Mouse (Mus musculus): Measurements from ENCODE around the gene Stx8. TPM values are rescaled to one million over a fixed set of nuclear protein-coding genes. Genes with fewer than 3 reads are reported as not detected.

The Stx8 gene
- polyA plus RNA-seq, 1 experiment from 2014 or later: 64.1 TPM

DNA sequence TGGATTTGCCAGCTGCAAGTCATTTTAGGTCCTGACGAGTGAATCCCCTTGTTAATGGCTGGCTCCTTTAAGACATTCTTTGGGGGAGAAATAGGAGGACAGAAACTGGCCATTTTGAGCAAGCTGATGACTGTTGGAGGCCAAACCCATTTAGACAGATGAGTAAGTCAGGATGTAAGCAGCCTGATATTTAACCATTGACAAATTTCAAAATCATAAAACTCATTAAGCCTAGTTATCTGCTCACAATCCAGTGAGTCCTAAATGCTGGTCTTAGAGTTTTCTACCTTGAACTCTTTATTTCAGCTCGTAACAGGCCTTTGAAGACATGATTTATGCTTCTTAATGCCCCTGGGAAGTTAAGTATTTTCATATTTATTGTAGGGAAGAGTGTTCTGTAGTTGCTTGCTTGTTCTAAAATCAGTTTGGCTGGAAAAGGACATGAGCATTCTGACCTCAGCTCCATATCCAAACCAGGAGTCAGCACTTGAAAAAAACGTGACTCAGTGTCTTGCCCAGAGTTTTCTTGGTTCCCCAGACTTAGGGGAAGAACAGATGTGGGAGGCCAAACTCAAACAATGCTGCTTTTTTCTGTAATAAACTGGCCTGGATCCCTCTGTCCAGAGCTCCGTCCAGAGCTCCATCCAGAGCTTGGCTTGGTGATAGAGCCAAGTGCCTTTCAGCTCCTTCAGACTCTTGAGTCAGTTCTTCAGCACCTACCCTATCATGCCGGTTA, 92.6 kb downstream of the Stx8 start:
- whole genome bisulfite sequencing: 81% methylated on average over 5 of the region's 5 CpGs
- Histone ChIP-seq H3K9ac (ENCODE audit: low read depth, low read length) (no peak overlapping the region), H3K36me3 (ENCODE audit: control insufficient read depth, insufficient read depth, low read length) (no peaks in the 10 kb centered on the region), H3K4me3 (ENCODE audit: low read depth, low read length) (no peak overlapping the region), H3K27ac (ENCODE audit: low read length) (no peak overlapping the region), H3K27me3 (ENCODE audit: control insufficient read depth, insufficient read depth, low read depth, low read length) (no peaks in the 10 kb centered on the region), H3K9me3 (replicated peaks; ENCODE audit: control insufficient read depth, low read length, poor library complexity, severe bottlenecking) (no peaks in the 10 kb centered on the region), H3K4me2 (ENCODE audit: low read length) (no peak overlapping the region), H3K4me1 (ENCODE audit: control insufficient read depth, insufficient read depth, low read length) (no peaks in the 10 kb centered on the region)
- ATAC-seq: no peak

- no peaks in the 10 kb centered on the region for H3K36me3 ChIP-seq (ENCODE audit: control insufficient read depth, insufficient read depth, low read length)
- ATAC-seq: no peak
- H3K27ac ChIP-seq (ENCODE audit: low read length): no peak overlapping the region
- H3K4me1 ChIP-seq (ENCODE audit: control insufficient read depth, insufficient read depth, low read length): no peaks in the 10 kb centered on the region
- no peak overlapping the region for H3K4me2 ChIP-seq (ENCODE audit: low read length)
- 70% methylated on average over 4 of the region's 4 CpGs for WGBS
- H3K9me3 ChIP-seq (replicated peaks; ENCODE audit: control insufficient read depth, low read length, poor library complexity, severe bottlenecking): no peaks in the 10 kb centered on the region
- H3K9ac ChIP-seq (ENCODE audit: low read depth, low read length): no peak overlapping the region
- no peaks in the 10 kb centered on the region for H3K27me3 ChIP-seq (ENCODE audit: control insufficient read depth, insufficient read depth, low read depth, low read length)
- H3K4me3 ChIP-seq (ENCODE audit: low read depth, low read length): no peak overlapping the region
These were observed 94.7 kb downstream of the Stx8 start for GRCm38 (mm10) chr11:68060651-68061050.

DNA sequence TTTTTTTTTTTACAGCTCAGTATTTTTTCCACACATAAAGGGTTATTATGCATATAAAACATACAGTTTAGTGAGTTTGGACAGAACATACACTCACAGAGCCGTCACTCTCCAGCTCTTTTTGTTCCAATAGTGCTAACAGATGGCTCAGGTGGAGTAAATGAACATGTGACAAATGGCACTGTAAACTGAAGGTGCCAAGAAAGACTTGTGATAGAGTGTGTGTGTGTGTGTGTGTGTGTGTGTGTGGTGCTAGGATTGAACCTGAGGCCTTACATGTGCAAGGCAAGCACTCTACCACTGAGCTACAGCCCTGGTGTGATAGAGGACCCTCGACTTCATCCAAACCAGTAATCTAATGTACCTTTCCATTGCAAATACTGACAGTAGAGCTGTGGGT, 96.1 kb downstream of the Stx8 start:
- Histone ChIP-seq H3K9me3 (replicated peaks; ENCODE audit: control insufficient read depth, low read length, poor library complexity, severe bottlenecking) (no peaks in the 10 kb centered on the region), H3K9ac (ENCODE audit: low read depth, low read length) (no peak overlapping the region), H3K4me3 (ENCODE audit: low read depth, low read length) (no peak overlapping the region), H3K27me3 (ENCODE audit: control insufficient read depth, insufficient read depth, low read depth, low read length) (no peaks in the 10 kb centered on the region), H3K4me2 (ENCODE audit: low read length) (no peak overlapping the region), H3K27ac (ENCODE audit: low read length) (no peak overlapping the region), H3K36me3 (ENCODE audit: control insufficient read depth, insufficient read depth, low read length) (no peaks in the 10 kb centered on the region), H3K4me1 (ENCODE audit: control insufficient read depth, insufficient read depth, low read length) (no peaks in the 10 kb centered on the region)
- no peak for ATAC-seq
- 83% methylated on average over 2 of the region's 2 CpGs for WGBS

DNA sequence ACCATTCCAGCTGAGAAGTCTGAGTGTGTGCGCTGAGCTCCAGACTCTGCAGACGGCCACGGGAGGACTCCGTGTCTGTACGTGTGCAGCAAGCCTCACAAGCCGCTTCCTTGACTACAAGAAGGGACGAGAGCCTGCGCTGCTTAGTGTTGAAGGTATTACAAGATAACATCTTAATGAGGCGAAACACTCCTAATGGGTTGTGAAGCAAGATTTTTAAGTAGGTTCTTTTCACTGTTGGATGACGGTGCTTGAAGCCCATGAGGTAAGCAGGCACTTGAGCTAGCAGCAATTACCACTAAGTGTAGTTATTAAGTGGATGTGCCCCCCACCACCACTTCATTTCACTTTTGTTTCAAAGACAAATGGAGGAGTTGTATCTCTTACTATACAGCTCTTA, 101.8 kb downstream of the Stx8 start:
- Histone ChIP-seq H3K27me3 (ENCODE audit: control insufficient read depth, insufficient read depth, low read depth, low read length) (no peaks in the 10 kb centered on the region), H3K4me3 (ENCODE audit: low read depth, low read length) (no peak overlapping the region), H3K4me2 (ENCODE audit: low read length) (no peak overlapping the region), H3K9me3 (replicated peaks; ENCODE audit: control insufficient read depth, low read length, poor library complexity, severe bottlenecking) (no peaks in the 10 kb centered on the region), H3K4me1 (ENCODE audit: control insufficient read depth, insufficient read depth, low read length) (0 out of 2 replicates have a peak, but pooled peaks cover 4% of the 10 kb centered on the region), H3K36me3 (ENCODE audit: control insufficient read depth, insufficient read depth, low read length) (no peaks in the 10 kb centered on the region), H3K27ac (ENCODE audit: low read length) (no peak overlapping the region), H3K9ac (ENCODE audit: low read depth, low read length) (no peak overlapping the region)
- WGBS: 83% methylated on average over 10 of the region's 10 CpGs
- ATAC-seq: no peak

- Histone ChIP-seq H3K4me3 (ENCODE audit: low read depth, low read length) (no peak overlapping the region), H3K9ac (ENCODE audit: low read depth, low read length) (no peak overlapping the region), H3K36me3 (ENCODE audit: control insufficient read depth, insufficient read depth, low read length) (no peaks in the 10 kb centered on the region), H3K27ac (ENCODE audit: low read length) (no peak overlapping the region), H3K4me2 (ENCODE audit: low read length) (no peak overlapping the region), H3K27me3 (ENCODE audit: control insufficient read depth, insufficient read depth, low read depth, low read length) (no peaks in the 10 kb centered on the region), H3K4me1 (ENCODE audit: control insufficient read depth, insufficient read depth, low read length) (0 out of 2 replicates have a peak, but pooled peaks cover 4% of the 10 kb centered on the region), H3K9me3 (replicated peaks; ENCODE audit: control insufficient read depth, low read length, poor library complexity, severe bottlenecking) (no peaks in the 10 kb centered on the region)
- ATAC-seq: no peak
- 59% methylated on average over 3 of the region's 3 CpGs for WGBS
These were observed 104.1 kb downstream of the Stx8 start for GRCm38 (mm10) chr11:68070086-68070485.

DNA sequence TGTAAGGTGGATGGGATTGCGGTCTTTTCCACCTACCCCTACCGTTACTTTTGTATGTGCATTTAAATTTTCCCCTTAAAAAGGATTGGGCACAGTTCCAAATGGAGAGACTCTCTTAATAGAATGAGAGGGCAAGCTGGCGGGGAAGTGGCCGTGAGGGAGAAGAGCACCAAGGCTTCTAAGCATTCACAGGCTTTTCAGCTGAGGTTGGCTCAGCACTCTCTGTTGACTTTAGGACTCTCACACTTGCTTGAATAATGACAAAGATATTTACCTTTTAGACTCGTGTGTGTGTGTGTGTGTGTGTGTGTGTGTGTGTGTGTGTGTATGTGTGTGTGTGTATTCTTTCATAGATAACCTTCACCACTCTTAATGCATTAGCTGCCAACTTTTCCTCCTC, 105.8 kb downstream of the Stx8 start:
- Histone ChIP-seq H3K9me3 (replicated peaks; ENCODE audit: control insufficient read depth, low read length, poor library complexity, severe bottlenecking) (no peaks in the 10 kb centered on the region), H3K4me1 (ENCODE audit: control insufficient read depth, insufficient read depth, low read length) (0 out of 2 replicates have a peak, but pooled peaks cover 4% of the 10 kb centered on the region), H3K4me3 (ENCODE audit: low read depth, low read length) (no peak overlapping the region), H3K4me2 (ENCODE audit: low read length) (no peak overlapping the region), H3K27me3 (ENCODE audit: control insufficient read depth, insufficient read depth, low read depth, low read length) (no peaks in the 10 kb centered on the region), H3K27ac (ENCODE audit: low read length) (no peak overlapping the region), H3K36me3 (ENCODE audit: control insufficient read depth, insufficient read depth, low read length) (no peaks in the 10 kb centered on the region), H3K9ac (ENCODE audit: low read depth, low read length) (no peak overlapping the region)
- WGBS: 36% methylated on average over 5 of the region's 5 CpGs
- ATAC-seq: no peak

DNA sequence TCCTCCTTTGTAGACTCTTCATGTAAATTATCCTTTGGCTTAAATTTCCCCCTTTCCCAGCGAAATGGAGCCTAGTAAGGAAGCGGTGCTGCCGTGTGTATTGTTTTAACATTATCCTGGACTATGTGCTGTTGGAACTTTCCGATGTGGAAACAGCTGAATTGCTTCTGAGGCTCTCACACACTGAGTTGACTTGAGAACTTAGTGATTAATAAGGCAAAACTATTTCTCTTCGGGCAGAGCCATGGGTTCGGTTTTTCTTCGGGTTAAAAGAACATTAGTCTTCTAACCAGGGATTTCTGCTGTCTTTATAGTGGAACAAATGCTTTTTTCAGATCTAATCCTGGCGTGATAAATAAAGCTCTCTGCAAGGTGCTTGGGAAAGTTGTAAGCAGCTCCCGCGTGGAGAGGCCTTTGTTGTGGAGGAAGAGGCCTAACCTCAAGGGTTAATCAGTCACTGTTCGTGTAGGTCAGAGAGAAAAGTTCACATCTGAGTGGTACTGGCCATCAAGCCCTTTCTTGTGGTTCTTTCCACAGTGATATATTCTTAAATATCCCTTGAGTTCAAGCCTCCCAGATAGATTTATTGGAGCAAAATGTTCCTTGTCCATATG, 106.7 kb downstream of the Stx8 start:
- ATAC-seq: no peak
- no peak overlapping the region for H3K4me2 ChIP-seq (ENCODE audit: low read length)
- H3K4me3 ChIP-seq (ENCODE audit: low read depth, low read length): no peak overlapping the region
- H3K27me3 ChIP-seq (ENCODE audit: control insufficient read depth, insufficient read depth, low read depth, low read length): no peaks in the 10 kb centered on the region
- 0 out of 2 replicates have a peak, but pooled peaks cover 4% of the 10 kb centered on the region for H3K4me1 ChIP-seq (ENCODE audit: control insufficient read depth, insufficient read depth, low read length)
- no peak overlapping the region for H3K27ac ChIP-seq (ENCODE audit: low read length)
- WGBS: 34% methylated on average over 11 of the region's 11 CpGs
- no peaks in the 10 kb centered on the region for H3K9me3 ChIP-seq (replicated peaks; ENCODE audit: control insufficient read depth, low read length, poor library complexity, severe bottlenecking)
- H3K9ac ChIP-seq (ENCODE audit: low read depth, low read length): no peak overlapping the region
- H3K36me3 ChIP-seq (ENCODE audit: control insufficient read depth, insufficient read depth, low read length): no peaks in the 10 kb centered on the region

DNA sequence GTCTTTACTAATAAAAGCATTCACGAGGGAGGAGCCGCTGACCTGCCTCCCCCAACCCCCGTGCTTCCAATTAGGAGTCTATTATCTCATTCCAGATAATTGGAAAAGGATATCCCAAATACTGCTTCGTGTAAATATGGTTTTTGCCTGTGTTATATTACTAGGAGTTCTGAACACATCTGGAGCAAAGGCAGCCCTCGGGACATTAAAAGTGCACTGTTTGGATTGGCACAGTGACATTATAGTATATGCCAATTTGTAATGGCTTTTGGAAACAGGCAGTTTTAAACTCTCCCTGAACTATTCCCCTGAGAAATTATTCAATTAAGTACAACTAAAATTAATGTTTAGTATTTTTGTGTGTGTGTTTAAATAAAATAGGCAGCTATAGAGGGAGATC, 108.7 kb downstream of the Stx8 start:
- Histone ChIP-seq H3K9me3 (replicated peaks; ENCODE audit: control insufficient read depth, low read length, poor library complexity, severe bottlenecking) (no peaks in the 10 kb centered on the region), H3K9ac (ENCODE audit: low read depth, low read length) (no peak overlapping the region), H3K4me1 (ENCODE audit: control insufficient read depth, insufficient read depth, low read length) (0 out of 2 replicates have a peak, but pooled peaks cover 4% of the 10 kb centered on the region), H3K36me3 (ENCODE audit: control insufficient read depth, insufficient read depth, low read length) (no peaks in the 10 kb centered on the region), H3K4me2 (ENCODE audit: low read length) (no peak overlapping the region), H3K27ac (ENCODE audit: low read length) (no peak overlapping the region), H3K4me3 (ENCODE audit: low read depth, low read length) (no peak overlapping the region), H3K27me3 (ENCODE audit: control insufficient read depth, insufficient read depth, low read depth, low read length) (no peaks in the 10 kb centered on the region)
- 68% methylated on average over 5 of the region's 5 CpGs for WGBS
- ATAC-seq: no peak

GRCm38 (mm10) chr11:68075331-68075730, 109.3 kb downstream of the Stx8 start:
- H3K27me3 ChIP-seq (ENCODE audit: control insufficient read depth, insufficient read depth, low read depth, low read length): no peaks in the 10 kb centered on the region
- no peak overlapping the region for H3K4me3 ChIP-seq (ENCODE audit: low read depth, low read length)
- H3K9me3 ChIP-seq (replicated peaks; ENCODE audit: control insufficient read depth, low read length, poor library complexity, severe bottlenecking): no peaks in the 10 kb centered on the region
- 0 out of 2 replicates have a peak, but pooled peaks cover 4% of the 10 kb centered on the region for H3K4me1 ChIP-seq (ENCODE audit: control insufficient read depth, insufficient read depth, low read length)
- 53% methylated on average over 2 of the region's 2 CpGs for WGBS
- no peak overlapping the region for H3K4me2 ChIP-seq (ENCODE audit: low read length)
- H3K36me3 ChIP-seq (ENCODE audit: control insufficient read depth, insufficient read depth, low read length): no peaks in the 10 kb centered on the region
- H3K9ac ChIP-seq (ENCODE audit: low read depth, low read length): no peak overlapping the region
- no peak for ATAC-seq
- H3K27ac ChIP-seq (ENCODE audit: low read length): no peak overlapping the region
